Mouse (Mus musculus): ENCODE data around the gene Spsb4. TPM values are rescaled to one million over a fixed set of nuclear protein-coding genes. Genes with fewer than 3 reads are reported as not detected.
"Not testable (repeated sequence)": the region's sequence is repeated elsewhere in the genome, so short reads cannot be mapped to it uniquely, and the experiment has no call there.

Spsb4 gene
- total and polyA plus RNA-seq, 3 experiments, result not detected

DNA sequence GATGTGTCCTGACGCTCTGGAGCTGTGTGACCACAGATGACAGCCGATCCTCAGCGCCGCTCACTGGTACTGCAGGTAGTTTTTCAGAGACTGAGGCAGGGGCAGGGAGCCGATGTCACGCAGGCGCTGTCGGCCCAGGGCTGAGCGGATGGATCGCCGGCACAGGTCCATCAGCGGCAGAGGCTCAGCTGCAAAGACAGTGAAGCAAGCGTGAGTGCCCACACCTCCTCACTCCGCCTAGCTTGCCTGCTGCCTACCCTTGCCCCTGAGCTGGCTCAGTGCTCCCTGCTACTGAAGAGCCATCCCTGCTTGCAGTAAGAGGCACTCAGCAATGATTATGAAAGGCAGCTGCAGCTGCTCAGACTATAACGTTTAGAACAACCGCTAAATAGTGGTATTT lies 74.1 kb downstream of the Spsb4 start:
- no peak for TF ChIP-seq CTCF (IDR thresholded peaks at IDR 0.05; ENCODE audit: low read depth, low read length)
- TF ChIP-seq TAL1 (conservative IDR thresholded peaks at IDR 0.05; ENCODE audit: low read depth, low read length), result no peak
- no peak for TF ChIP-seq GATA2 (IDR thresholded peaks at IDR 0.05; ENCODE audit: borderline replicate concordance, low read depth, low read length)
- TF ChIP-seq GATA1 (IDR thresholded peaks at IDR 0.05; ENCODE audit: borderline replicate concordance, low read length), result no peak
- no peak for TF ChIP-seq POLR2AphosphoS5 (IDR thresholded peaks at IDR 0.05; ENCODE audit: insufficient replicate concordance, low read depth, low read length)
- no peak for ATAC-seq (ENCODE audit: extremely low read depth, insufficient number of reproducible peaks, low FRiP score, poor library complexity, severe bottlenecking)
- H3K27me3 ChIP-seq (ENCODE audit: insufficient read depth, low read length), result no peaks in the 10 kb centered on the region
- H3K9me3 ChIP-seq (replicated peaks), result peaks cover 3% of the 10 kb centered on the region
- DNase-seq (ENCODE audit: low spot score), result no peak
- no peaks in the 10 kb centered on the region; the same call in 1 of the 2 replicates for H3K4me1 ChIP-seq (ENCODE audit: insufficient read depth, low read depth, low read length)
- peak overlapping the region; percentile 25; the same call in 1 of the 2 replicates for H3K4me3 ChIP-seq (ENCODE audit: low read depth, low read length)
- H3K36me3 ChIP-seq (replicated peaks), result no peaks in the 10 kb centered on the region

DNA sequence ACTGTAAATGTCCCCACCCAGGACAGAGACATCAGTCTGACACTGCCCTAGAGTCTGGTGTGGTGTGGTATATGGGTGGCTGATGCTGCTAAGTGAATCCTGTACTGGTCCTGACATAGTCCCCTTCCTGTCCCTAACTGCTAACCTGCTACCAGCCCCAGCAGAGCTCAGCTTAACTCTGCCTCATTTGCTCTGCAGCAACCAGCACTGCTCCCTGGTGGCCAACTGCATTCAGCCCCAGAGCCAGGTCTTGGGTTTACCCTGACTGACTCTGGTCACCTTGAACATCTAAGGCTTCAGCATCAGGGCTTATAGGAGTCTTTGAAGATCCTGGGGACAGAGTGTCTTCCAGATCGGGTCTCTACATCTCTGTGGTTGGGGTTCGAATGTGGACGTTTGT lies 75.7 kb downstream of the Spsb4 start:
- no peaks in the 10 kb centered on the region for H3K27me3 ChIP-seq (ENCODE audit: insufficient read depth, low read length)
- TF ChIP-seq GATA1 (IDR thresholded peaks at IDR 0.05; ENCODE audit: borderline replicate concordance, low read length), result no peak
- no peak for TF ChIP-seq POLR2AphosphoS5 (IDR thresholded peaks at IDR 0.05; ENCODE audit: insufficient replicate concordance, low read depth, low read length)
- peaks cover 5% of the 10 kb centered on the region for H3K9me3 ChIP-seq (replicated peaks)
- DNase-seq (ENCODE audit: low spot score), result no peak
- no peak overlapping the region for H3K4me3 ChIP-seq (ENCODE audit: low read depth, low read length)
- no peak for ATAC-seq (ENCODE audit: extremely low read depth, insufficient number of reproducible peaks, low FRiP score, poor library complexity, severe bottlenecking)
- no peaks in the 10 kb centered on the region for H3K36me3 ChIP-seq (replicated peaks)
- H3K4me1 ChIP-seq (ENCODE audit: insufficient read depth, low read depth, low read length), result no peaks in the 10 kb centered on the region; the same call in 1 of the 2 replicates

DNA sequence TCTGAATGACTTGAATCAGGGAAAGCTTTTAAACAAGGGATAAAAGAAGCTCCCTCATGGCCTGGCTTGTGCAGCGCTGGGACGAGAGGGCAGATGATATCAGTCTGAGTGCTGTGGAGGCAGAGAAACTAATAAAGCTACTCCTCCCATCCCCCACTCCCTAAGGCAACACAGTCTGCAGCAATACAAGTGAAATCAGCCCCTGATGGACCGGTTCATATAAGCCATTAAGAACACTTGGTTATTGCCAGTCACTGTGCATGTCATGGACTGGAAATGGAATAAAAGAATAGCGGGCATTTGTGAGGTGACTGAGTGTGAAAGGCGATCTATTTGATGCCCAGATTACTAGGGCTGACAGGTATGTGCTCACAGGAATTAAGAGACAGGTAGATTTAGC lies 79.8 kb downstream of the Spsb4 start:
- no peaks in the 10 kb centered on the region for H3K36me3 ChIP-seq (replicated peaks)
- no peaks in the 10 kb centered on the region for H3K4me1 ChIP-seq (ENCODE audit: insufficient read depth, low read depth, low read length)
- H3K4me3 ChIP-seq (ENCODE audit: low read depth, low read length), result no peak overlapping the region
- TF ChIP-seq TAL1 (conservative IDR thresholded peaks at IDR 0.05; ENCODE audit: low read depth, low read length) (no peak), CTCF (IDR thresholded peaks at IDR 0.05; ENCODE audit: low read depth, low read length) (no peak), GATA1 (IDR thresholded peaks at IDR 0.05; ENCODE audit: borderline replicate concordance, low read length) (no peak), GATA2 (IDR thresholded peaks at IDR 0.05; ENCODE audit: borderline replicate concordance, low read depth, low read length) (no peak), POLR2AphosphoS5 (IDR thresholded peaks at IDR 0.05; ENCODE audit: insufficient replicate concordance, low read depth, low read length) (no peak)
- H3K9me3 ChIP-seq (replicated peaks), result peaks cover 3% of the 10 kb centered on the region
- ATAC-seq (ENCODE audit: extremely low read depth, insufficient number of reproducible peaks, low FRiP score, poor library complexity, severe bottlenecking) (no peak), DNase-seq (ENCODE audit: low spot score) (no peak)
- H3K27me3 ChIP-seq (ENCODE audit: insufficient read depth, low read length), result no peaks in the 10 kb centered on the region

DNA sequence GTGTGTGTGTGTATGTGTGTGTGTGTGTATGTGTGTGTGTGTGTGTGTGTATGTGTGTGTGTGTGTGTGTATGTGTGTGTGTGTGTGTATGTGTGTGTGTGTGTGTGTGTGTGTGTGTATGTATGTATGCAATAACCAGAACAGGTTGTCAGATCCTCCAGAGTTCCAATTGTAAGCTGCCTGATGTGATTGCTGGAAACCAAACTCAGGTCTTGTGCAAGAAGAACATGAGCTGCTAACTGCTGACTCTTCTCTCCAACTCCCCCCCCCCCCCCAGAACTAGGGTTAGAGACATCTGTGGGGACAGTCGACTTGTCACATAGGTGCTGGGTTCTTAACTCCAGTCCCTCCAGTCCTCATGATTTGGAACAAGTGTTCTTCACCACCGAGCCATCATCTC lies 82.2 kb downstream of the Spsb4 start:
- H3K36me3 ChIP-seq (replicated peaks); H3K27me3 ChIP-seq (ENCODE audit: insufficient read depth, low read length); DNase-seq (ENCODE audit: low spot score); H3K4me3 ChIP-seq (ENCODE audit: low read depth, low read length); H3K9me3 ChIP-seq (replicated peaks); H3K4me1 ChIP-seq (ENCODE audit: insufficient read depth, low read depth, low read length); ATAC-seq (ENCODE audit: extremely low read depth, insufficient number of reproducible peaks, low FRiP score, poor library complexity, severe bottlenecking): not testable (repeated sequence)

DNA sequence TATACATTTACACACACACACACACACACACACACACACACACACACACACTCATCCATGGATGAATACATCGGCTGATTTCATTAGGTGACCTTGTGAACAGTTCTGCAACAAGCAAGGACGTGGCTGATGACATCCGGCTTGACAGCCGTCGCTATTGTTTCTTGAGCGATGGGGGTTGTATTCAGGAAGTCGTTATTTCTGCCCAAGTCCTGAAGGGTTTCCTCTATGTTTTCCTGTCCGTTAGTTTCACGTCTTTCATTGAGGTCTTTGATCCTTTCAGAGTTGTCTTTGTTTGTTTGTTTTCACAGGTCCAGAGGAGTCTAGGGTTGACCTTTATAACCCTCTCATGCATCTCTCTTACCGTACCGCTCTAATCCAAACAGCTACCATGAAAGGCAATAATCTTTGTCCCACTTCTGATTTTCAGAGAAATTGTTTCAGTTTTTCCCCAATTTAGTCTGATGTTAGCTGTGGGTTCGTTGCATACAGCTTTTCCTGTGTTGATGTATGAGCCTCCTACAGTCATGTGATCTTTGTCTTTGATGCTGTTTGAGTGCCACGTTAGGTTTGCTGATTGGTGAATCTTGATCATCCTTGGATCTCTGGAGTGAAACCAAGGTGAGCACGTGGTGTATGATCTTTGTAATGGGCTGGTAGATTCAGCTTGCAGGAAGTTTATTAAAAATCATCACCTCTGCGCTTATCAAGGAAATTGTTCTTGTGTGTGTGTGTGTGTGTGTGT lies 82.9 kb downstream of the Spsb4 start:
- DNase-seq (ENCODE audit: low spot score), result no peak
- Histone ChIP-seq H3K27me3 (ENCODE audit: insufficient read depth, low read length) (no peaks in the 10 kb centered on the region), H3K4me1 (ENCODE audit: insufficient read depth, low read depth, low read length) (no peaks in the 10 kb centered on the region), H3K36me3 (replicated peaks) (no peaks in the 10 kb centered on the region), H3K9me3 (replicated peaks) (0 out of 2 replicates have a peak, but pooled peaks cover 3% of the 10 kb centered on the region), H3K4me3 (ENCODE audit: low read depth, low read length) (no peak overlapping the region)
- TF ChIP-seq POLR2AphosphoS5 (IDR thresholded peaks at IDR 0.05; ENCODE audit: insufficient replicate concordance, low read depth, low read length) (no peak), GATA2 (IDR thresholded peaks at IDR 0.05; ENCODE audit: borderline replicate concordance, low read depth, low read length) (no peak), CTCF (IDR thresholded peaks at IDR 0.05; ENCODE audit: low read depth, low read length) (no peak), GATA1 (IDR thresholded peaks at IDR 0.05; ENCODE audit: borderline replicate concordance, low read length) (no peak), TAL1 (conservative IDR thresholded peaks at IDR 0.05; ENCODE audit: low read depth, low read length) (no peak)
- no peak for ATAC-seq (ENCODE audit: extremely low read depth, insufficient number of reproducible peaks, low FRiP score, poor library complexity, severe bottlenecking)

DNA sequence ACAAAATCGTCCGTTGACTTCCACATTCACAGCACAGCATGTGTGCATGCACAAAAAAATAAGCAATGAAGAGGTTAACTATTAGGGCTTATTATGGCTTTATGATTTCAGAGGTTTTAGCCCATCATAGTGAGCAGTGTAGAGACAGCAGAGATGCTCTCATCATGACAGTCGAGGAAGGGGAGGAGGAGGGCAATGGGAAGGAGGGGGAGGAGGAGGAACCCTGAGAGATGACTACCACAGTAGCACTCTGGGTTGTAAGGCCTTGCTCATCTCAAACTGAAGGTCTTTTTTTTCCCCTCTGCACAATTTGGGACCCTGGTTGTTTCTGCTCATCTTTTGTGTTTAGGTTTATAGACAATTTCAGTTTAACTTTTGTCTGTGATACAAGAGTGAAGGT lies 83.8 kb downstream of the Spsb4 start:
- no peaks in the 10 kb centered on the region for H3K27me3 ChIP-seq (ENCODE audit: insufficient read depth, low read length)
- no peaks in the 10 kb centered on the region for H3K36me3 ChIP-seq (replicated peaks)
- H3K9me3 ChIP-seq (replicated peaks), result 0 out of 2 replicates have a peak, but pooled peaks cover 3% of the 10 kb centered on the region
- H3K4me3 ChIP-seq (ENCODE audit: low read depth, low read length), result no peak overlapping the region
- DNase-seq (ENCODE audit: low spot score) (no peak), ATAC-seq (ENCODE audit: extremely low read depth, insufficient number of reproducible peaks, low FRiP score, poor library complexity, severe bottlenecking) (no peak)
- TF ChIP-seq CTCF (IDR thresholded peaks at IDR 0.05; ENCODE audit: low read depth, low read length) (no peak), TAL1 (conservative IDR thresholded peaks at IDR 0.05; ENCODE audit: low read depth, low read length) (no peak), POLR2AphosphoS5 (IDR thresholded peaks at IDR 0.05; ENCODE audit: insufficient replicate concordance, low read depth, low read length) (no peak), GATA1 (IDR thresholded peaks at IDR 0.05; ENCODE audit: borderline replicate concordance, low read length) (no peak), GATA2 (IDR thresholded peaks at IDR 0.05; ENCODE audit: borderline replicate concordance, low read depth, low read length) (no peak)
- H3K4me1 ChIP-seq (ENCODE audit: insufficient read depth, low read depth, low read length), result no peaks in the 10 kb centered on the region

Data from G1E (cell line).